Mouse (Mus musculus) lung, postnatal 0 days (tissue): ENCODE measurements around the gene E130218I03Rik. TPM values are rescaled to one million over a fixed set of nuclear protein-coding genes. Genes with fewer than 3 reads are reported as not detected.
A peak's percentile ranks its signal among the peaks of the same experiment; 100 is the strongest.

ENCODE experiments used
- ATAC-seq: fragments of 200-750 bp; cut with Nextera tagmentation; 2 replicates; pipeline ENCODE4 v1.8.0; 2017; ENCODE audit warnings: moderate library complexity
- DNase-seq: peaks from one replicate; pipeline ENCODE4 v3.0.0-alpha.2; 2016; ENCODE audit warnings: low spot score
- H3K27ac ChIP-seq: fragments of 300-500 bp; sonication (generic); 2 replicates; pipeline ENCODE4 v1.5.1; 2014; ENCODE audit warnings: antibody characterized with exemption, mild to moderate bottlenecking, low read length, mixed read lengths
- H3K27me3 ChIP-seq: fragments of 300-500 bp; sonication (generic); replicated peaks from 2 replicates; pipeline ENCODE4 v1.6.1; 2014; ENCODE audit warnings: low read length, mixed read lengths; ENCODE audit not compliant: insufficient read depth
- H3K36me3 ChIP-seq: fragments of 300-500 bp; sonication (generic); 2 replicates; pipeline ENCODE4 v1.6.1; 2014; ENCODE audit warnings: low read length, mixed read lengths; ENCODE audit not compliant: insufficient read depth
- H3K4me1 ChIP-seq: fragments of 300-500 bp; sonication (generic); 2 replicates; pipeline ENCODE4 v1.6.1; 2014; ENCODE audit warnings: antibody characterized with exemption, low read depth, low read length, mixed read lengths; ENCODE audit not compliant: insufficient read depth
- H3K4me2 ChIP-seq: fragments of 300-500 bp; sonication (generic); replicated peaks from 2 replicates; pipeline ENCODE4 v1.6.1; 2014; ENCODE audit warnings: low read depth, mild to moderate bottlenecking, low read length, moderate library complexity, mixed read lengths
- H3K4me3 ChIP-seq: fragments of 300-500 bp; sonication (generic); 2 replicates; pipeline ENCODE4 v1.5.1; 2014; ENCODE audit warnings: low read depth, low read length
- H3K9ac ChIP-seq: fragments of 300-500 bp; sonication (generic); replicated peaks from 2 replicates; pipeline ENCODE4 v1.6.1; 2014; ENCODE audit warnings: low read depth, mild to moderate bottlenecking
- H3K9me3 ChIP-seq: fragments of 300-500 bp; sonication (generic); 2 replicates; pipeline ENCODE4 v1.6.1; 2016; ENCODE audit warnings: low read length, mixed read lengths
- CTCF ChIP-seq: IDR thresholded peaks from 2 replicates; pipeline ENCODE4 v1.5.1; 2016; ENCODE audit warnings: antibody characterized with exemption, mild to moderate bottlenecking
- EP300 ChIP-seq: IDR thresholded peaks from 2 replicates; pipeline ENCODE4 v1.6.1; 2016; ENCODE audit warnings: antibody characterized with exemption, mild to moderate bottlenecking, control low read depth
- WGBS: fragments of 180-500 bp; shearing (Covaris S2); extraction: QIAGEN DNeasy Blood & Tissue Kit; methylation state at CpG from one replicate; pipeline ENCODE4 v1.1.7; 2014; 5-methylcytosine and 5-hydroxymethylcytosine counted together
- polyA plus RNA-seq: library from polyadenylated mRNA; unstranded; fragments of >200 nt; fragmentation: Nextera tagmentation; extraction: Ambion mirVana; gene quantifications from 2 replicates; pipeline ENCODE4 v1.2.1, GENCODE M21; 2015

The E130218I03Rik gene
- polyA plus RNA-seq, 1 experiment from 2014 or later = not detected

GRCm38 (mm10) chr4:134245148-134245843, 1.8 kb downstream of the E130218I03Rik start, which contains the start of gene Zfp593:
TSS of gene Zfp593 (minus strand) at chr4:134245592.
- no peaks in the 10 kb centered on the region for H3K9me3 ChIP-seq
- no peak within 1 kb of the TSS for H3K27ac ChIP-seq
- H3K27me3 ChIP-seq = no peaks in the 10 kb centered on the region; the same call in 1 of the 2 replicates
- peak within 1 kb of the TSS; percentile 65 for H3K9ac ChIP-seq
- peak; percentile 89 for ATAC-seq
- under 1% methylated on average over 60 of the region's 60 CpGs for WGBS
- peak; percentile 82 for TF ChIP-seq CTCF
- TF ChIP-seq EP300 = no peak
- H3K4me3 ChIP-seq = peak within 1 kb of the TSS; percentile 70
- H3K4me1 ChIP-seq = peaks cover 5% of the 10 kb centered on the region; the same call in 1 of the 2 replicates
- H3K36me3 ChIP-seq = no peaks in the 10 kb centered on the region
- DNase-seq = peak; percentile 94
- H3K4me2 ChIP-seq = peak within 1 kb of the TSS; percentile 96

- WGBS = 47% methylated on average over 4 of the region's 4 CpGs
- TF ChIP-seq CTCF (no peak), EP300 (no peak)
- Histone ChIP-seq H3K27me3 (peaks cover 8% of the 10 kb centered on the region; the same call in 1 of the 2 replicates), H3K27ac (no peak overlapping the region), H3K4me2 (no peak overlapping the region), H3K4me1 (peaks cover 11% of the 10 kb centered on the region; the same call in 1 of the 2 replicates), H3K9me3 (no peaks in the 10 kb centered on the region), H3K4me3 (no peak overlapping the region), H3K9ac (no peak overlapping the region), H3K36me3 (no peaks in the 10 kb centered on the region)
- ATAC-seq = no peak
- DNase-seq = no peak
Observed at GRCm38 (mm10) chr4:134246256-134246655, 2.8 kb downstream of the E130218I03Rik start.

- H3K4me2 ChIP-seq = peak within 1 kb of the TSS; percentile 96
- H3K4me3 ChIP-seq = no peak within 1 kb of the TSS
- DNase-seq (no peak), ATAC-seq (no peak)
- peaks cover 13% of the 10 kb centered on the region for H3K27me3 ChIP-seq
- H3K9me3 ChIP-seq = no peaks in the 10 kb centered on the region
- TF ChIP-seq CTCF (no peak), EP300 (no peak)
- peaks cover 15% of the 10 kb centered on the region; the same call in 1 of the 2 replicates for H3K4me1 ChIP-seq
- whole genome bisulfite sequencing = 72% methylated on average over 7 of the region's 7 CpGs
- no peak within 1 kb of the TSS for H3K27ac ChIP-seq
- H3K36me3 ChIP-seq = no peaks in the 10 kb centered on the region
- H3K9ac ChIP-seq = no peak within 1 kb of the TSS
Observed at GRCm38 (mm10) chr4:134246719-134247258, 3.3 kb downstream of the E130218I03Rik start, which contains the start of gene Gm30191. TSS of gene Gm30191 (plus strand) at chr4:134246935.

GRCm38 (mm10) chr4:134249651-134250050, 6.2 kb downstream of the E130218I03Rik start:
- DNase-seq (peak; percentile 81), ATAC-seq (peak; percentile 49)
- WGBS = 1% methylated on average over 30 of the region's 30 CpGs
- Histone ChIP-seq H3K4me1 (peaks cover 17% of the 10 kb centered on the region; the same call in 1 of the 2 replicates), H3K4me3 (peak overlapping the region; percentile 28), H3K4me2 (peak overlapping the region; percentile 84), H3K36me3 (no peaks in the 10 kb centered on the region), H3K9ac (no peak overlapping the region), H3K9me3 (no peaks in the 10 kb centered on the region), H3K27me3 (peaks cover 24% of the 10 kb centered on the region), H3K27ac (no peak overlapping the region)
- TF ChIP-seq CTCF = peak; percentile 94
- no peak for TF ChIP-seq EP300

- H3K9ac ChIP-seq = no peak overlapping the region
- no peaks in the 10 kb centered on the region for H3K9me3 ChIP-seq
- peaks cover 14% of the 10 kb centered on the region; the same call in 1 of the 2 replicates for H3K4me1 ChIP-seq
- 19% methylated on average over 27 of the region's 27 CpGs for WGBS
- DNase-seq (no peak), ATAC-seq (no peak)
- H3K4me2 ChIP-seq = peak overlapping the region; percentile 84
- no peak overlapping the region for H3K27ac ChIP-seq
- TF ChIP-seq CTCF = no peak
- TF ChIP-seq EP300 = no peak
- peaks cover 24% of the 10 kb centered on the region for H3K27me3 ChIP-seq
- H3K36me3 ChIP-seq = no peaks in the 10 kb centered on the region
- peak overlapping the region; percentile 43 for H3K4me3 ChIP-seq
Observed at GRCm38 (mm10) chr4:134250116-134250929, 6.9 kb downstream of the E130218I03Rik start.

- no peak overlapping the region for H3K27ac ChIP-seq
- H3K9me3 ChIP-seq = no peaks in the 10 kb centered on the region
- no peaks in the 10 kb centered on the region for H3K36me3 ChIP-seq
- peaks cover 16% of the 10 kb centered on the region; the same call in 1 of the 2 replicates for H3K4me1 ChIP-seq
- WGBS = 19% methylated on average over 10 of the region's 10 CpGs
- H3K4me2 ChIP-seq = peak overlapping the region; percentile 84
- TF ChIP-seq EP300 (no peak), CTCF (no peak)
- H3K9ac ChIP-seq = no peak overlapping the region
- peaks cover 24% of the 10 kb centered on the region for H3K27me3 ChIP-seq
- no peak for DNase-seq
- peak overlapping the region; percentile 43 for H3K4me3 ChIP-seq
- no peak for ATAC-seq
Observed at GRCm38 (mm10) chr4:134250930-134251240, 7.4 kb downstream of the E130218I03Rik start.
